Mouse (Mus musculus): ENCODE measurements around the gene Pcnx2.

The Pcnx2 gene

GRCm38 (mm10) chr8:125704434-125704833 lies 193.7 kb downstream of the Pcnx2 start:
- DNase-seq: no peak

DNA sequence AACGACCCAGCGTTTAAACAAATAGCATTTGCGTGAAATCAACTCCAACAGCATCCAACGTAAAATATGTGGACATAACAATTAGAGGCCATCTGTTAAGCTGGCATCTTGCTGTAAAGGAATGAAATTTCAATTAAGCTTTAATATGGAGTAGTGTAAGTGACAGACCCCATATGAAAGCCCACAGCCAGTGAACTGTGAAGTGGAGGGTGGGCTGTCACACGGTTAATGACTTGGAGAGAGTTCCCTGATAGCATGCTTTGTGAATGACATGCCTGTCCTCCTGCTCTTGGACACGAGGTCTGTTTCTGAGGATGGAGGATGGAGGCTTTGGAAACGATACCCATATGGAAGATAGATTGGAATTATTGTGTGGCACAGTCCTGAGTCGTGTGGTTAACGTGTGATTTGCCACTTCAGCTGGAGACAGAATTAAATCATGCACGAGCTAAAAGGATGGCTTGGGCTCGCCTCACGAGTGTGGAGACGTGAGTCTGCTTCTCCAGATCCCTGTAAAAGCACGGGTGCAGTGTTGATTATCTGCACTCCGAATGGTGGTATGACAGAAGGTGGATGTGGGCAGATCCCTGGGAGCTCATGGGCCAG lies 195.1 kb downstream of the Pcnx2 start:
- peak in 1 of 2 experiments; percentile 36 for DNase-seq

Data from cerebellum, postnatal 10 days (tissue).